Mouse (Mus musculus) bone marrow, adult 2 months (tissue): ENCODE measurements around the gene Ppp2r3a. TPM values are rescaled to one million over a fixed set of nuclear protein-coding genes. Genes with fewer than 3 reads are reported as not detected.

Experiments
- H3K27ac ChIP-seq: fragments of 200-500 bp; 2 replicates; pipeline ENCODE4 v1.5.1; 2012; ENCODE audit warnings: low read depth, mild to moderate bottlenecking, control low read depth, inconsistent platforms, low read length; ENCODE audit not compliant: control insufficient read depth, poor library complexity, insufficient read depth
- H3K4me1 ChIP-seq: fragments of 200-500 bp; 2 replicates; pipeline ENCODE4 v1.6.1; 2011; ENCODE audit warnings: low read length; ENCODE audit not compliant: control insufficient read depth, insufficient read depth
- H3K4me3 ChIP-seq: fragments of 200-500 bp; replicated peaks from 2 replicates; pipeline ENCODE3; 2011; ENCODE audit warnings: mild to moderate bottlenecking, low read depth, low read length, control low read depth; ENCODE audit not compliant: control insufficient read depth
- CTCF ChIP-seq: fragments of 200-500 bp; IDR thresholded peaks from 2 replicates; pipeline ENCODE4 v1.5.1; 2011; ENCODE audit warnings: low read length, control low read depth; ENCODE audit not compliant: control insufficient read depth, insufficient read depth
- POLR2A ChIP-seq: fragments of 200-500 bp; IDR thresholded peaks from 2 replicates; pipeline ENCODE4 v1.6.1; 2011; ENCODE audit warnings: low read depth, mild to moderate bottlenecking, control low read depth, low read length, borderline replicate concordance; ENCODE audit not compliant: control insufficient read depth
- WGBS: fragments of 180-500 bp; shearing (Covaris S2); methylation state at CpG from one replicate; pipeline ENCODE4 v1.1.7; 2018; 5-methylcytosine and 5-hydroxymethylcytosine counted together
- polyA plus RNA-seq: library from polyadenylated mRNA; stranded (reverse); fragments of >200 nt; gene quantifications from 2 replicates; pipeline ENCODE4 v1.2.4, GENCODE M21; 2011; ENCODE audit warnings: low replicate concordance; ENCODE audit not compliant: missing spikeins, insufficient read depth, insufficient read length

The Ppp2r3a gene
- polyA plus RNA-seq, 1 experiment, result 0.95 TPM

DNA sequence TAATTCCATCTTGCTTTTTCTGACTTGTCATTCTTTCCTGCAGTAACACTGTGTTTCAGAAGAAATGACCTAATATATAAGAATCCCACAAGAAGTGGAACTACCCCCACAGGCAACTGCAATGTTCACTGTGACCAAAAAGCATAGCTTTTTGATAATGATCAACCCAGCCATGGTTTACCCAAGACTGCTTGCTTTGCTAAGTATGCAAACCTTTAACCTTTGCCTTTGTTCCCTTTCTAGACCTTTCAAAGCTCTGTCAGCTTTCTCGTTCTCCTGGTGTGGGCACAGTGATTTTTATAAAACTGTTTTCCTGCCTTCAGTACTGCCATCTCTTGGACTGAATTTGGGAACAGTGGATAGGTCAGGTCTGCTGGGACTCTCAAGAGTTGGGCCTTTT, 43.6 kb downstream of the Ppp2r3a start:
- Histone ChIP-seq H3K27ac (no peak overlapping the region), H3K4me3 (no peak overlapping the region), H3K4me1 (no peaks in the 10 kb centered on the region)
- WGBS, result 70% methylated on average over 1 of the region's 1 CpGs
- TF ChIP-seq POLR2A, result no peak
- no peak for TF ChIP-seq CTCF

DNA sequence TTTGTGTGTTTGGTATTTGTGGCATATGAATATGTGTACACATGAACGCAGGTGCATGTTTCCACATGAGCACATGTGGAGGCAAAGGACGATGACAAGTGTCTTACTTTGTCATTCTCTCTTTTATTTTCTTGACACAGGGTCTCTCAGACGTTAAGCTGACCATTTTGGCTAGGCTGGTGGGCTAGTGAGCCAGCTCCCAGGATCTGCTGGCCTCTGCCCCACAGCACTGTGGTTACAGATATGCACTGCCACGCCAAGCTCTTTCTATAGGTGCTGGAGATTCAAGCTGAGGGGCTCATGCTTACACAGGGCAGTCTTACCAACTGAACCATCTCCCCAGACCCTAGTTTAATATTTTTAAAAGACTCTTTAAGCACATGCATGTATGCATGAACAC, 45.1 kb downstream of the Ppp2r3a start:
- 76% methylated on average over 4 of the region's 4 CpGs for WGBS
- H3K4me3 ChIP-seq, result no peak overlapping the region
- no peak overlapping the region for H3K27ac ChIP-seq
- TF ChIP-seq POLR2A (no peak), CTCF (no peak)
- H3K4me1 ChIP-seq, result no peaks in the 10 kb centered on the region

DNA sequence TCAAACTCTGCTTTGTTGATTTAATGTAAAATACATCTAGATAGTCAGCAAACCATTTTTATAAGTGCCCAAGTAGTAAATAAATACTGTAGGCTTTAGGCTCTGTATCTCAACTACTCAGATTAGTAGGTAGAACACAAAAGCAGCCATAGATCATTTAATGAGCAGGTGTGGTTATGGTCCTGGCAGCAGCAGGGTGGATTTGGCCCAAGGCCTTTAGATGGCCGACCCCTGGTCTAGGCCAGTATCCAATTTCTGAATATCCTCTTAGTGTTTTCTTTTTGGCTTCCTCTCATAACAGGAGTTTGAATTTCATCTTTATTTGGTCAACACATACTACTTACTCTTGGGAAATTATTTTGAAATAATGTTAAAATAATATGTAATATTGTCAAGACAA, 46.4 kb downstream of the Ppp2r3a start:
- TF ChIP-seq POLR2A (no peak), CTCF (no peak)
- H3K27ac ChIP-seq, result no peak overlapping the region

DNA sequence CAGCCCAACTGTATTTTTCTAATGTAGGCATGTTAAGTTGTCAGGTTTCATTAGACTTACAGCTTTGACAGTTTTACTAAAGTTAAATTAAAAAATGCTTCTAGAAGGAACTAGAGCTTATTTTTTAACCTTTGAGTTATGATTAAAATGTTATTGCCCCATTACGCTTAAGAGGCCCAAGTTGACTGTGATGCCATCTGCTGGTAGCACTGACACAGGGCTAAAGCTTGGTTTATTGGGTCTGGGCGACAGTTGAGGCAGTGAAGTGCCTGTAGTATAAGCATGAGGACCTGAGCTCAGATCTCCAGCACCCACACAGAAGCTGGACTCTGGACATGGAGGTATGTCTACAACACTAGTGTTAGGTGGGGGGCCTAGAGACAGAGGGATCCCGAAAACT, 47.5 kb downstream of the Ppp2r3a start:
- Histone ChIP-seq H3K4me1 (no peaks in the 10 kb centered on the region), H3K27ac (no peak overlapping the region), H3K4me3 (no peak overlapping the region)
- WGBS, result 79% methylated on average over 3 of the region's 3 CpGs
- TF ChIP-seq POLR2A, result no peak
- no peak for TF ChIP-seq CTCF

More for the DNA sequence above, 46.4 kb downstream of the Ppp2r3a start:
- 76% methylated on average over 1 of the region's 1 CpGs for WGBS
- Histone ChIP-seq H3K4me1 (no peaks in the 10 kb centered on the region), H3K4me3 (no peak overlapping the region)

DNA sequence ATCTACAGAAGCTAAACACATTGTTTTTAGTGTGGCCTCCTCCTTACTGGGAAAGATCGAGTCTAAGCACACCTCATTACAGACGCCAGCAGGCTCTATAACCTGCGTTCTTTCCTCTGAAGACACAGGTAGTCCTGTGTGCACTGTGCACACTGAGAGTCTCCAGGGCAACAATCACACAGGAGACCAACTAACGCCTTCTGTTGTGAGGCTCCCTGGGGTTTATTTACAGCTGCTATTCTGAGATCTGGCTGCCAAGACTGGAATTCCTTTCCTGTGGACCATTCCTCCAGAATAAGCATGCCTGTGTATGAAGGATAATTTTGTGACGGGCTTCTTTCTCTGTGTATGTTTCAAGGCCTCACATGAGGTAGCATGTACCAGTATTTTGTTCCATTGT, 51.0 kb downstream of the Ppp2r3a start:
- Histone ChIP-seq H3K4me3 (no peak overlapping the region), H3K4me1 (no peaks in the 10 kb centered on the region), H3K27ac (no peak overlapping the region)
- 82% methylated on average over 5 of the region's 5 CpGs for WGBS
- TF ChIP-seq CTCF (no peak), POLR2A (no peak)

DNA sequence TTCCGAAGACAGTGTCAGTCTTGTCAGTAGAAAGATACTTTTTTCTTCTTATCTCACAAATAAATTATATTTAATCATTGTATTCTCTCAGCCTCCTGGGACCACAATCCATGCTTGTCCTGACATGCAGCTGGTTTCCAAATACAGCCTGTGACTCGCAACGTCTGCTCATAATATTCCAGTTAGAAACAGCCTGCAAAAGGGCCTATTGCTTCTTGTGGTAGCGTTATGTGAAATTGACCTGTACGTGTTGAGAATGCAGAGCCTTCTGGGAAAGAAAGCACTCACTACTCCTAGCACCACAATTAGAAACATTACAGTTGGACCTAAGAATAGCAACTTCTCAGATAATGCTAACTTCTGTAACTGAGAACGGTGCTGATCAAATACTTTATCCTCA, 52.8 kb downstream of the Ppp2r3a start:
- WGBS, result 77% methylated on average over 6 of the region's 6 CpGs
- Histone ChIP-seq H3K4me1 (no peaks in the 10 kb centered on the region), H3K4me3 (no peak overlapping the region), H3K27ac (no peak overlapping the region)
- TF ChIP-seq CTCF (no peak), POLR2A (no peak)

DNA sequence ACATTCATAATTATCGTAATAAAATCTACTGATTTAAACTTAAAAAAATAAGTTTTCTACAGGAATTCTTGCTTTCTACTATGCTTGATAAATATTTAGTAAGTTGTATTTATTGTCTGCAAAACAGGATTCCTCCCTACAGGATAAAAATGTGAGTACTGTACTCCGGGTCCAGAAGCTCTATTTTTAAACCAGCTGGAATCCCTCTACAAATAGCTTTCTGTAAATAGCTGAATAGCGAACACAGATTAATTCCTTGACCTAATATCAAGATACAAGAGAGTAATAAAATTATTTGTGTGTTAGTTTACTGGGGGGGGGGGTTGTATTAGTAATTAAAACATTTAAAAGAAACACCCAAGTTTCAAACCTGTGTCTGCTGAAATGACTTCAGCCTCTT, 53.3 kb downstream of the Ppp2r3a start:
- WGBS, result 80% methylated on average over 3 of the region's 3 CpGs
- Histone ChIP-seq H3K4me1 (no peaks in the 10 kb centered on the region), H3K4me3 (no peak overlapping the region), H3K27ac (no peak overlapping the region)
- no peak for TF ChIP-seq CTCF
- TF ChIP-seq POLR2A, result no peak

DNA sequence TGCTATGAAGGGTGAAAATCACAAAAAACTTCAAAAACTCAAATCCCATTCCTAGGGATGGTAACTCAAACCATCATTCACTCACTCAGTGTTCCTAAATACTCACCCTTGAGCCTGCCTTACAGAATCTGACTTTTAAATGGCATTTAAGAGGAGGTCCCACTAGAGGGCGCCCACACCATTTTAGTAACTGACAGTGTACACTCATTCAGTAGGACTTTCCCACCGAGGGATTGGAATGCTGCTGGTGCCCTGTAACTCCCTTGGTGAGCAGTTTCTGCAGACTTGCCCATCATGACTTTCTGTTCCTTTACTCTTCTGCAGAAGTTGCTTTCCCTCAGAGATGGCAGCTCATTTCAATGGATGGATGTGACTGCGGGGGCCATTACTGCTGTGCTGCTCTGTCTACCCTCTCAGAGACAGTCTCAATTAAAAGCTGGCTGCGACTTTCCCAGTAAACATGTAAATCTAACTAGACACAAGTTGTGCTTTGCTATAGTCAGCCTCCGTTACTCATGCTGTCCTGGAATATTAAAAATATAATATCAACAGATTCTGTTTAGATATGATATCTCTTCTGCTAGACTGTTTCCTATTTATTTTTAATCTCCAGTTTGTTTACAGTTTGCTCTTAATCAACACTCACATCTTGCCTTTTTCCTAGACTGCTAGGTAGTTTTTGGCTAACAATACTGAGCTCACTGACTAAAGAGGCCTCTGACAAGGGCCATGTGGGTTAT, 69.5 kb downstream of the Ppp2r3a start:
- H3K4me3 ChIP-seq, result no peak overlapping the region
- no peak for TF ChIP-seq POLR2A
- TF ChIP-seq CTCF, result 0 out of 2 replicates have a peak, but pooled peaks have one; percentile 30
- H3K4me1 ChIP-seq, result no peaks in the 10 kb centered on the region
- 45% methylated on average over 5 of the region's 5 CpGs for whole genome bisulfite sequencing
- H3K27ac ChIP-seq, result no peak overlapping the region
